Mouse (Mus musculus) hindbrain, embryonic 10.5 days (tissue): ENCODE results near the gene Parp9. TPM values are rescaled to one million over a fixed set of nuclear protein-coding genes. Genes with fewer than 3 reads are reported as not detected.
"Not testable (repeated sequence)": the region's sequence is repeated elsewhere in the genome, so short reads cannot be mapped to it uniquely, and the experiment has no call there.

ENCODE experiments used
- DNase-seq: peaks from one replicate; pipeline ENCODE4 v3.0.0-alpha.2; 2017; ENCODE audit warnings: low spot score
- H3K27ac ChIP-seq: fragments of 300-500 bp; sonication (generic); 2 replicates; pipeline ENCODE4 v1.5.1; 2016; ENCODE audit warnings: mild to moderate bottlenecking, moderate library complexity
- H3K27me3 ChIP-seq: fragments of 300-500 bp; sonication (generic); 2 replicates; pipeline ENCODE4 v1.6.1; 2016; ENCODE audit warnings: mild to moderate bottlenecking; ENCODE audit not compliant: poor library complexity, insufficient read depth, severe bottlenecking
- H3K36me3 ChIP-seq: fragments of 300-500 bp; sonication (generic); 2 replicates; pipeline ENCODE4 v1.6.1; 2016; ENCODE audit warnings: mild to moderate bottlenecking, moderate library complexity
- H3K4me1 ChIP-seq: fragments of 300-500 bp; sonication (generic); replicated peaks from 2 replicates; pipeline ENCODE4 v1.6.1; 2016; ENCODE audit warnings: mild to moderate bottlenecking
- H3K4me3 ChIP-seq: fragments of 300-500 bp; sonication (generic); 2 replicates; pipeline ENCODE4 v1.5.1; 2016; ENCODE audit warnings: mild to moderate bottlenecking, moderate library complexity
- H3K9me3 ChIP-seq: fragments of 300-500 bp; sonication (generic); 2 replicates; pipeline ENCODE4 v1.6.1; 2016; ENCODE audit warnings: mild to moderate bottlenecking, moderate library complexity
- WGBS: fragments of 180-500 bp; shearing (Covaris S2); methylation state at CpG from one replicate; pipeline ENCODE4 v1.1.7; 2016; 5-methylcytosine and 5-hydroxymethylcytosine counted together
- polyA plus RNA-seq: library from polyadenylated mRNA; unstranded; fragments of >200 nt; fragmentation: Nextera tagmentation; extraction: Ambion mirVana; gene quantifications from 2 replicates; pipeline ENCODE4 v1.2.1, GENCODE M21; 2016

Gene Parp9
- polyA plus RNA-seq = 2.0 and 2.2 TPM in 2 replicates

DNA sequence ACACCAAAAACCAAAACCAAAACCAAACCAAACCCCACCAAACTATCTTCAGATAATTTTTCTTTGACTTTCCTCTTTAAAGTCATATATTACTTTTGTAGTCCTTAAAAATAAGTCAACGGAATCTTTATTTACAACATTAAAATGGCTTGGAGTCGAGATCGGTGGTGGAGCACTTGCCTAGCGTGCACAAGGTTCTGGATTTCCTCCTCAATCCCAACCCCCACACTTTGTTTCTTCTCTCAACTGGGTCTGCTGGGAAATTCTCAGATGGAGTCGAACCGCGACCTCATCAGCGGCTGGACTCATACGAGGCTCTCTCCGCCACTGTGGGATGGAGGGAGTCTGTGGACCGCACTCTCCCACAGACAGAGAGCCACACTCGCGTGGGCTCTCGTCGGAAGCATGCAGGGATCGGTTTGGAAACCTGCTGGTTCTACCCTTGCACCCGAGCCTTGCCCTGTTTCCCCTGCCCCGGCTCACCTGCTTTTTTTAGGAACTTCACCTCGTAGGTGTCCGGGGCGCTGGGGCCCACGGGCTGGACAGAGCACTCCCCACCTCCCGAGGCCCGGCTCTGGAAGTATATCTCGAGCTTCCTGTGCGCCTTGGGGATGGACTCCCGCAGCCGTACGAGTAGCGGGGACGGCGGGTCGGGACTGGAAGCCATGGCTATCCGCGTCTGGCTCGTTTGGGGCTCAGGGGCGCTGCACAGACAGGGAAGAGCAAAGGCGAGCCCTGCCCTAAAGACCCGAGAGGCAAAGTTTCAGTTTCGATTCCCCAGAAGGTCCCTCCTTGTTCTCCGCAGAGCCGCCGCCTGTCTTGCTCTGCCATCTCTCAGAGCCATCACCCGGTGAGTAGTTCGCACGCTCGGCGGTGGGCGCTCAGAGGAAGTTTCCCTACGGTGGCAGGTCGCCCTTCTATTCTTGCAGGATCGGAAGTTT, at the start of gene Parp9, which contains the start of gene Dtx3l:
TSS of gene Parp9 (plus strand) at position 260 of the 941 bp plus-strand sequence.
TSS of gene Dtx3l (minus strand) at position 941 of the 941 bp plus-strand sequence.
- Histone ChIP-seq H3K9me3 (no peaks in the 10 kb centered on the region), H3K27me3 (peaks cover 17% of the 10 kb centered on the region), H3K36me3 (no peaks in the 10 kb centered on the region), H3K27ac (peak within 1 kb of the TSS; percentile 81), H3K4me3 (peak within 1 kb of the TSS; percentile 65), H3K4me1 (peaks cover 14% of the 10 kb centered on the region)
- WGBS = 2% methylated on average over 52 of the region's 52 CpGs
- DNase-seq = peak; percentile 54

DNA sequence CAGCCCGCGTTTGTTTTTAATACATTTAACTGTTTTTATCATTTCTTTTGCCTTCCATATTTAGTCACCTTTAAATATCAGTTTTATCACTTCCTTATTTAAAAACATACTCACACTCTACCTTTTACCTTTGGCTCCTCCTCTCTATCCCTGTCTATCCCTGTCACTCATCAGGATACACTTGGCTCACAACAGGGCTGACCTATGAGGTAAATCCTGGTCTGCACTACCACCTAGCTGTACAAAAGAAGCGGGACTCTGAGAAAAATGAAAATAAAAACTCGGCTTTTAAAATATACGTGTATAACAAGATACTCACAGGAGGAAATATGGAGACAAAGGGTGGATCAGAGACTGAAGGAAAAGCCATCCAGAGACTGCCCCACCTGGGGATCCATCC, 49.4 kb upstream of the Parp9 start:
- Histone ChIP-seq H3K27me3 (no peaks in the 10 kb centered on the region), H3K9me3 (no peaks in the 10 kb centered on the region), H3K36me3 (no peaks in the 10 kb centered on the region), H3K4me1 (no peaks in the 10 kb centered on the region), H3K27ac (no peak overlapping the region), H3K4me3 (no peak overlapping the region)
- DNase-seq = no peak
- 95% methylated on average over 5 of the region's 5 CpGs for WGBS

DNA sequence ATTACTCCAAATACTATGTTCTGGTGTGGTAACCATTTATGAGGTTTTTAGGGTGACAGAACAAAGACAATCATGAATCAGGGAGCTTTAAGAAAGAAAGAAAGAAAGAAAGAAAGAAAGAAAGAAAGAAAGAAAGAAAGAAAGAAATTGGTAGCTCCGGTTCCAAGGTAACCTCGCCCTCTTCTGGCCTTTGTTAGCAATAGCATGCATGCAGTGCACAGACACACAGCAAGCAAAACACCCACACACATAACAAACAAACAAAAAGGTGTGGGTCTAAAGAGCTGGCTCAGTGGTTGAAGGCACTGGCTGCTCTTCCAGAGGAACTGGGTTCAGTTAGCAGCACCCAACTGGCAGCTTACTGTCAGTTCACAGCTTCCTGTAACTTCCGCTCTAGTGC, 47.6 kb upstream of the Parp9 start:
- Histone ChIP-seq H3K4me3 (no peak overlapping the region), H3K36me3 (no peaks in the 10 kb centered on the region), H3K4me1 (no peaks in the 10 kb centered on the region), H3K27ac (no peak overlapping the region), H3K9me3 (no peaks in the 10 kb centered on the region), H3K27me3 (no peaks in the 10 kb centered on the region)
- WGBS = 77% methylated on average over 3 of the region's 3 CpGs
- no peak for DNase-seq

DNA sequence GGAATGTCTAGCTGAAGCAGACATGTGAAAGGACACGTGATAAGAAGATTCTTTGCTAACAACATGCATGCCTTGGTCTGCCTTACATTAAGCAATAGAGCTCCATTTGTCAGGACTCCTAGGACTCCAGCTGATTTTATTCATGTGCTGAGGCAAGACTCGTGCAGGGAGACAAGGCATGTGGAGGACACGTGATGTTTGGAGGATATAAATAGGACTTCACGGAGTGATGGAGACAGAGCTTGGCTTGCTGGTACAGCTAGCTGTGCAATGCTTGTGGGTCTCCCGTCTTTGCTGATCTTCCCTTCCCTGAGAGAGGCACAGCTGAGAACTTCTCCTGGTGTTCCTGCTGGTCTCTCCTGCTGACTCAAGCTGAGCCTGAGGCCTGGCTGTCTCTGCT, 46.7 kb upstream of the Parp9 start:
- H3K4me3 ChIP-seq, H3K9me3 ChIP-seq, H3K27me3 ChIP-seq, H3K36me3 ChIP-seq, H3K27ac ChIP-seq, DNase-seq, H3K4me1 ChIP-seq: not testable (repeated sequence)
- 82% methylated on average over 5 of the region's 5 CpGs for WGBS

DNA sequence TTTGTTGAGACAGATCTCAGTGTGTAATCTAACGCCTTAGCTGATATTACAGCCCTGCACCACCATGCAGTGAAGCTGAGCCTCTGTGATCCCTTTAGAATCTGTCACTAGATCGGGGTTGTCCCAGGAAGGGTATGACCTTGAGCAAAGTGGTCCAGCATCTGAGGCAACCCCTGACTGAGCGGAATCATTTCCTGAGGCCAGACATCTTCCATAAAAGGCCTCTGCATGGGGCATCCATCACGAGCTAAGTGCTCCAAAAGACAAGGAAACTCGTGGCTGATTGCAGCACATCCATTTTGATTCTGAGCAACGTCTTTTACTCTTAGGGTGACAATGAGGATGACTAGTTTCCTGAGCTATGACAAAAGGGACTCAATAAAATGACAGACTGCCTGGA, 43.3 kb upstream of the Parp9 start:
- H3K27me3 ChIP-seq = no peaks in the 10 kb centered on the region
- no peaks in the 10 kb centered on the region for H3K4me1 ChIP-seq
- H3K27ac ChIP-seq = no peak overlapping the region
- DNase-seq = no peak
- no peaks in the 10 kb centered on the region for H3K9me3 ChIP-seq
- no peak overlapping the region for H3K4me3 ChIP-seq
- H3K36me3 ChIP-seq = no peaks in the 10 kb centered on the region
- 74% methylated on average over 6 of the region's 6 CpGs for WGBS

DNA sequence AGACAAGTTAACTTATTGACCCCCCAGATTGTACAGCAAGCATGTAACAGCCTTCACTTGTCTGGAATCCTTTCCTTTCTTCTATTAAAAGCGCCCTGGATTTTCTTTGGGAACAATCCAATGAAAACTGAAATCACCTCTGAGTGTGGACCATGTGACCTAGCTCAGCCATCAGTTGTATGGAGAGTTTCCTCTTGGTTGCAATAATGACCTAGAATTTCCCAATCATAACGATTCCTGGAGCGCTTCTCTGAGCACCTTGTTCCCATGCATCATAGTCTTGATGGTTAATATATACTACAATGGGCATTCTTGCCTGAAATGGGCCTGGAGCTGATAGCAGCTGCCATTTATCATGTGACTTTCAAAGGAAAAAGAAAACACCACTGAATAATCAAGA, 37.7 kb upstream of the Parp9 start:
- 88% methylated on average over 3 of the region's 3 CpGs for WGBS
- Histone ChIP-seq H3K27ac (no peak overlapping the region), H3K4me1 (no peaks in the 10 kb centered on the region), H3K27me3 (no peaks in the 10 kb centered on the region), H3K4me3 (no peak overlapping the region), H3K9me3 (no peaks in the 10 kb centered on the region), H3K36me3 (no peaks in the 10 kb centered on the region)
- no peak for DNase-seq

DNA sequence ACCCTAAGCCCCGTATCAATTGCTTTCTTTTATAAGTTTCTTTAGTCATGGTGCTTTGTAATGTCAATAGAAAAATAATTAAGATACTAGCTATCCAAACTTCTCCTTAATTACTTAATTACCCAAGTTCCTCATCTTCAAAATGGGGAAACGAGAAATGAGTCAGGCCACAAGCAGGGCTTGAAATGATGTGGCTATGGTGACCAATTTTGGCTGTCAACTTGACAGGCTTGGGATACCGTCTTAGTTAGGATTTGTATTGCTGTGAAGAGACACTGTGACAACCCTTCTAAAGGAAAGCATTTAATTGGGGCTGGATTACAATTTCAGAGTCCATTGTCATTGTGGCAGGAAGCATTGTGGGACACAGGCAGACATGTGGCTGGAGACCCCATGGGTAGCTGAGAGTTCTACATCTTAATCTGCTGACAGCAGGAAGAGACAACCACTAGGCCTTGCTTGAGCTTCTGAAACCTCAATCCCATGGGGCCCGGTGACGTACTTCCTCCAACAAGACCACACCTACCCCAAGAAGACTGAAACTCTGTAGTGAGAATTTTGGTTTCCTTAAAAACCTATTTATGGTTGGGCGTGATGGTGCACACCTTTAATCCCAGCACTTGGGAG, 35.1 kb upstream of the Parp9 start:
- no peak overlapping the region for H3K4me3 ChIP-seq
- no peak for DNase-seq
- H3K27me3 ChIP-seq = no peaks in the 10 kb centered on the region
- H3K36me3 ChIP-seq = no peaks in the 10 kb centered on the region
- peaks cover 7% of the 10 kb centered on the region; the same call in 1 of the 2 replicates for H3K4me1 ChIP-seq
- 85% methylated on average over 6 of the region's 6 CpGs for WGBS
- H3K9me3 ChIP-seq = no peaks in the 10 kb centered on the region
- H3K27ac ChIP-seq = no peak overlapping the region

DNA sequence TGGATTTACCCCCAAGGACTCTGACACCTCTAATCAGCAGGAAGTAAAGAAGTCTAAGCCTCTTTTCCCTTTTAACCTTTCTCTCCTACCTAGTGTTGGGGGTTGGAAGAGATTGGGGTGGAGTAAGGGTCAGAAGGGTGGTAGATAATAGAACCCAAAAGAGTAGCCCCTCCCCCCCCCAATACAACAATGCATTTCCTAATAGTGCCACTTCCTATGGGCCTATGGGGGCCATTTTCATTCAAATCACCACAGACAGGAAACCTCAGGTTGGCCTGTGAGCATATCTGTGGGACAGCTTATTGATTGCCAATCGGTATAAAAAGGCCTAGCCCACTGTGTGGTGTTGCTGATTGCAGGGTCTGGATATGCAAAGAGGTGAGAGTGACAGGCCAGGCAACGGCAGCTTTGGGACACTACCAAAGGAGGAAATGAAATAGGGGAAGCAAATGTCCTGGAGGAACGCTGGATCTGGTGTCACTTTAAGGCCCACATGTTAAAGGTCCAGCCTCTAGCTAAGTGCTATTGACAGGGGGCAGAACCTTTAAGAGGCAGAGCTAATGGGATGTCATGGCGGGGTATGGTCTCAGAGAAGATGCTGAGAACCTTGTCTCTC, 34.0 kb upstream of the Parp9 start:
- H3K36me3 ChIP-seq = no peaks in the 10 kb centered on the region
- 76% methylated on average over 4 of the region's 4 CpGs for WGBS
- DNase-seq = no peak
- H3K27ac ChIP-seq = no peak overlapping the region
- no peaks in the 10 kb centered on the region for H3K27me3 ChIP-seq
- H3K9me3 ChIP-seq = 0 out of 2 replicates have a peak, but pooled peaks cover 3% of the 10 kb centered on the region
- H3K4me3 ChIP-seq = no peak overlapping the region
- peaks cover 7% of the 10 kb centered on the region; the same call in 1 of the 2 replicates for H3K4me1 ChIP-seq

DNA sequence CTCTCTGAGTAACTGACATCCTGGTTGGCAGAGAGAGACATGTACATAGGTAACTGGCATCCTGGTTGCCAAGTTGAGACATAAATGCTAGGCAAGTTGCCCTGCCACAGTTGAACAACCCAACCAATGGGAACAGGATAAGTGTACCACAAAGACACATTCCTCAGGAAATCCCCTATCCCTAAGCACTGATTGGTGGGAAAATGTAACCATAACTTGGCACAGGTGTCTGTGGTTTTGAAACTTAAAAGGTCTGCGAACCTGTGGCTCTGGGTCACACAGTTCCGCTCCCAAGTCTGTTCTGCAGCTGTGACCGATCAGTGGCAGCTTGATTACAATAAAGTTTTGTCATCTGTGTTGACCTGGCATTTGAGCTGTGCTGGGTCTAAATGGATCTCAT, 32.9 kb upstream of the Parp9 start:
- Histone ChIP-seq H3K36me3 (no peaks in the 10 kb centered on the region), H3K27ac (no peak overlapping the region), H3K4me3 (no peak overlapping the region), H3K9me3 (0 out of 2 replicates have a peak, but pooled peaks cover 3% of the 10 kb centered on the region), H3K4me1 (peaks cover 7% of the 10 kb centered on the region; the same call in 1 of the 2 replicates), H3K27me3 (no peaks in the 10 kb centered on the region)
- DNase-seq = no peak
- 83% methylated on average over 3 of the region's 3 CpGs for WGBS

DNA sequence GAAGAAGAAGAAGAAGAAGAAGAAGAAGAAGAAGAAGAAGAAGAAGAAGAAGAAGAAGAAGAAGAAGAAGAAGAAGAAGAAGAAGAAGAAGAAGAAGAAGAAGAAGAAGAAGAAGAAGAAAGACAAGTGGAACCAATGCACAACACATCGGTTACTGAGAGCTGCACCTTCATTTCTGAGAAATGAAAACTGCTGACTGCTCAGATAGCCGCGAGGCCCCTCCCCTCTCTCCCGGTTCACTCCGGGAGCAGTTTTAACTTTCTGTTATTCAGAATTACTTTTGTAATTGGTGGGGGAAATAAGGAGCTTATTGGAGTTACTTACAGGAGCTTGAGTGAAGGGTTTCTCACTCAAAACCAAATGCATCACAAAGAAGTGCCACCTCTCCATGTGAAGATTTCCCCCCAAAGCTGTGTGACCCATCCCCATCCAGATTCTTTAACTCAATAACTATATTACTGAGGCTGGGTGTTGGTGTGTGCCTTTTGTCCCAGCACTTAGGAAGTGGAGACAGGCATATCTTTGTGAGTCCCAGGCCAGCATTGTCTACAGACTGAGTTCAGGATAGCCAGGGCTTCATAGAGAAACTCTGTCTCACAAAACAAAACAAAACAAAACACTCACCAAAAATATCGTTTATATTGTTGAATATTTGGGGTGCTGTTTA, 32.3 kb upstream of the Parp9 start:
- 83% methylated on average over 6 of the region's 6 CpGs for whole genome bisulfite sequencing
- no peak overlapping the region for H3K4me3 ChIP-seq
- 0 out of 2 replicates have a peak, but pooled peaks cover 3% of the 10 kb centered on the region for H3K9me3 ChIP-seq
- no peaks in the 10 kb centered on the region for H3K36me3 ChIP-seq
- H3K27ac ChIP-seq = no peak overlapping the region
- H3K4me1 ChIP-seq = peaks cover 7% of the 10 kb centered on the region; the same call in 1 of the 2 replicates
- DNase-seq = no peak
- no peaks in the 10 kb centered on the region for H3K27me3 ChIP-seq

DNA sequence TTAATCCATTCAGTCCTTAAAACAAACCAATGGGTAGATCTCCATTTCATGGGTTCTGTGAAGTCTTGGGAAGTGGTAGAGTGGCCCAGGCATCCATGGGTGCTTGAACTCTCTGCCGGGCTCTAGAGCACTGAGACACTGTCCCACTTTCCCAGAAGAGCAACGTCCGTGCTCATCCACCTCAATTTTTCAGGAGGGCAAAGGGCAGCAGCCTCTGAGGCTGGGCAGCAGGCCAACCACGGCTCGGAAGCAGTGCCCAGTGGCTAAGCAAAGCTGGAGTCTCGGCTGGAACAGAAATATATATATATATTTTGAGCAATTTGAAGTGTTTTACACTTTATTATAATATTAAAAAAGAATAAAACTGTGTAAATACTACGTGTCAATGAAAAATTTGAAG, 31.4 kb upstream of the Parp9 start:
- no peak overlapping the region for H3K27ac ChIP-seq
- H3K9me3 ChIP-seq = 0 out of 2 replicates have a peak, but pooled peaks cover 3% of the 10 kb centered on the region
- H3K36me3 ChIP-seq = no peaks in the 10 kb centered on the region
- no peak overlapping the region for H3K4me3 ChIP-seq
- no peak for DNase-seq
- H3K4me1 ChIP-seq = peaks cover 7% of the 10 kb centered on the region; the same call in 1 of the 2 replicates
- no peaks in the 10 kb centered on the region for H3K27me3 ChIP-seq
- 78% methylated on average over 7 of the region's 7 CpGs for WGBS

DNA sequence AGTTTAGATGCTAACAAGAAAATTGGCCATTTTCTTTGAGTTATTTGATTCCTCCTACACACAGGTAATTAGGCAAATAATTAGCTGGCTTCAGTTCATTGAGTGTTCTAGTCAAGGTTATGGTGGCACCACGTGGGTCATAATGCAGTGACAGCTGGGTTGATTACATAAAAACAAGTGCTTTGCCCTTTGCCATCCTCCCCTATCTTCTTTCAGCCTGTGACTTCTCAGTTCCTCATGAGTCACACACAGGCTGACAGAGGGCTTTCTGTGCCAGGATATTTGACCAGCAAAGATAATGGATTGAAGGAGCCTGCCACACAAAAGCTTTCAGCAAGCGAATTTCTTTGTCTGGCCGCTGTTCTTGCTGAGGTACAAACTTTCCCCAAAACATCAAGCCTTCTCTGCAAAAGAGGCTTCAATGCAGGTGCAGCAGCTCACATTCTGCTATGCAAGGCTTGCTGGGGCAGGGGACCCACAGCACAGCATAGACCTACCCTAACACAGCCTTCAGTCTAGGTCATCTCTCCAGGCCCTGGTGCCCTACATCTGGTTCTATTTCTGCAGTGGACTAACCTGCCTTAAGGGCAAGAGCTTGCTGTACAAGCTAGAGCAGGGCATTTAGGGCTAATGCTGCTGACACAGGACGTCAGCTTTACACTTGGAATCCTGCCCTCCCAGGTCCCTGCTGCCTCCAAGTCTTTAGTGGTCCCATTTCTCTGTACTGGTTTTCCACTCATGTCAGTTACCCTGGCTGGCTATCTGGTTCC, 30.7 kb upstream of the Parp9 start:
- WGBS = 55% methylated on average over 4 of the region's 4 CpGs

More for the DNA sequence above, 30.7 kb upstream of the Parp9 start:
- DNase-seq = no peak
- Histone ChIP-seq H3K4me3 (no peak overlapping the region), H3K36me3 (no peaks in the 10 kb centered on the region), H3K27ac (no peak overlapping the region), H3K9me3 (0 out of 2 replicates have a peak, but pooled peaks cover 3% of the 10 kb centered on the region), H3K4me1 (peaks cover 7% of the 10 kb centered on the region; the same call in 1 of the 2 replicates), H3K27me3 (no peaks in the 10 kb centered on the region)
